Mouse (Mus musculus) MEL (cell line): Measurements from ENCODE around the gene Cabp2.

Experiments used
- HCFC1 ChIP-seq: IDR thresholded peaks from 2 replicates; pipeline ENCODE4 v1.6.1; 2012; ENCODE audit warnings: low read depth, mild to moderate bottlenecking, inconsistent platforms, low read length, improper control_type of control experiment, moderate library complexity
- USF2 ChIP-seq, 2 experiments: IDR thresholded peaks; 2 replicates each; pipeline ENCODE4 v1.6.1; 2011 to 2012; ENCODE audit warnings: improper control_type of control experiment in 2 of 2, low read length in 2 of 2, borderline replicate concordance in 1 of 2, inconsistent platforms in 1 of 2, low read depth in 1 of 2, mild to moderate bottlenecking in 1 of 2; ENCODE audit not compliant: insufficient read depth in 1 of 2

GRCm38 (mm10) chr19:4057962-4058361 is 23.4 kb upstream of the Cabp2 start:
- TF ChIP-seq HCFC1, result no peak
- no peak for TF ChIP-seq USF2 (IDR thresholded peaks at IDR 0.05; ENCODE audit: borderline replicate concordance in 1 of 2, insufficient read depth in 1 of 2, low read depth in 1 of 2, low read length in 2 of 2)
